Mouse (Mus musculus): Measurements from ENCODE around the gene Serpina3g.

Gene Serpina3g

DNA sequence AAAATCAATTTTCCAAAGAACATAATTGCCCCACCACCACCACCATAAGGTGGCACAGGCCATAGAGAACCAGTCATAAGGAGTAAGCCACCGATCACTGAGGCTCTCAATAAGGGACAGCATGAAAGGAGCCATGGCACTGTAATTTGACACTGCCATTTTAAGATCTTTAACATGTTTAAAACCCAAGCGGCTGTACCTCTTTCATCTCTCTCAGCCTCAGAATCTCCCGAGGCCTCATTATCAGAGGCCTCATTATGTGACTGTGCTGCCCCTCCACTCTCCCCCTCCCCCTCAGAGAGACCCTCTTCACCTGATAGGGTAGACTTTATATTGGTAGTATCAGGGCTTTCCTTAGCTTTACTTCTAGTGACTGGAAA lies 43.0 kb downstream of the Serpina3g start:
- ATAC-seq (ENCODE audit: low TSS enrichment) = no peak

DNA sequence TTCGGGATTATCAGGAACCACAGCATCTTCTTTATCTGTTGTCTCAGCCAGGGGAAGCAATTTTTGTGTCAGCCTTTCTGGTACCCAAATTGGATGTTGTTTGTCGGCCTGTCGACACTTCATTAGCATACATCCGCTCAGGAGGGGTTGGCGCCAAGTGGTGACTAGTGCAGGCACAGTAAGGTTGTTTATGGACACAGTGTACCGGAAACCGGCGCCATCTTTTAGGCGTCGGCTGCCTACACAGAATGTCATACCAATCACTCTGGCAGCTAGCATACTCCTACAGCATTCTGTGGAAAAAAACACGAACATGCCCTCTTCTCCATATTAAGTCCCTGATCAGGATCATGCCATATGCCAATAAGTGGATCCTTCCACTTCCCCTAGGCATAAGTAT lies 47.3 kb downstream of the Serpina3g start:
- ATAC-seq (ENCODE audit: low TSS enrichment) = no peak

DNA sequence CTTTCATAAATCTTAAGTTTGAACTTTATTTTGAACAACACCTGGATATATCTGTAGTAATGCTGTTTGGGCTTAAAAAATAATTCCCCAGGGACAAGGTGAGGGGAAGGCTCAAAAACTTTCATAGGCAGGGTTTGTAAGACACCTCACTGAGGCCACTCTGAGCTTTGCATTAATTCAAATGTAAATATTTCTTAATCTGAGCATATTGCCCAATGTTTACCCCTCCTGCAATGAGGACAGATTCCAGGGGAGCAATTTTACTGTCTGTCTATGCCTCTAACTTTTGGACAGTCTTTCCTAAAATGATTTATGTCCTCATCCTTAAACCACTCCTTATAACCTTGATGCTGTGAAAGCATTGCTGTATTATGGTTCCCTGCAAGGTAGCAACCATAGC lies 52.3 kb downstream of the Serpina3g start:
- ATAC-seq (ENCODE audit: low TSS enrichment) = no peak

DNA sequence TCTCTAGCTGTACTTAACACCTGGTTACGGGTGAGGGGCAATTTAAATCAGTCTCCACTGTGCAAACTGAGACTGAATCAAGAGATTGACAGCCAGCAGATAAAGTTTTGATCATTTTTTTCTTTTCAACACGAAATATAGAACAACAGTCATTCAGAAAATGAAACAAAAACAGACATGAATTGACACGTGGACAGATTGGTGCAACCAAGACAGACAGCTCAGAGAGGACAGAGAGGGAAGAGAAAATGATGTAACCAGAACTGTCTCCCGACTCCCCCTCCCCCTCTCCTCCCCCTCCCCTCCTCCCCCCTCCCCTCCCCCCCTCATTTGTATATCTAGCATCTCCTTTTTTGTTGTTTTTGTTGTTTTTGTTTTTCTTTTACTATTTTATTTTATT lies 53.8 kb downstream of the Serpina3g start:
- no peak for ATAC-seq (ENCODE audit: low TSS enrichment)
